Mouse (Mus musculus) myocyte (in vitro differentiated cells): ENCODE measurements around the gene Smad1. TPM values are rescaled to one million over a fixed set of nuclear protein-coding genes. Genes with fewer than 3 reads are reported as not detected.

Experiments
- H3K27me3 ChIP-seq: one replicate; pipeline ENCODE4 v1.6.1; 2011; ENCODE audit not compliant: control insufficient read depth, insufficient read depth, insufficient read length
- H3K36me3 ChIP-seq: one replicate; pipeline ENCODE4 v1.6.1; 2011; ENCODE audit not compliant: control insufficient read depth, insufficient read depth
- H3K4me2 ChIP-seq: one replicate; pipeline ENCODE4 v1.6.1; 2011; ENCODE audit warnings: low read depth, control low read depth
- H3K4me3 ChIP-seq: one replicate; pipeline ENCODE4 v1.5.1; 2011; ENCODE audit warnings: mild to moderate bottlenecking, control low read depth, moderate library complexity
- H3K79me2 ChIP-seq: one replicate; pipeline ENCODE4 v1.6.1; 2011; ENCODE audit not compliant: control insufficient read depth, insufficient read depth
- H3ac ChIP-seq: one replicate; pipeline ENCODE4 v1.6.1; 2011; ENCODE audit not compliant: control insufficient read depth, insufficient read length
- CEBPB ChIP-seq: IDR thresholded peaks from 2 replicates; pipeline ENCODE4 v1.6.1; 2011; ENCODE audit warnings: mild to moderate bottlenecking, moderate library complexity; ENCODE audit not compliant: poor library complexity, insufficient read depth, severe bottlenecking
- E2F4 ChIP-seq: IDR thresholded peaks from one replicate; pipeline ENCODE4 v1.6.1; 2011; ENCODE audit warnings: mild to moderate bottlenecking, control low read depth, moderate library complexity; ENCODE audit not compliant: insufficient read depth
- MAX ChIP-seq: IDR thresholded peaks from one replicate; pipeline ENCODE4 v1.6.1; 2011; ENCODE audit warnings: low read depth, mild to moderate bottlenecking, control low read depth
- MYOD1 ChIP-seq, 3 experiments: IDR thresholded peaks; one replicate each; pipeline ENCODE4 v1.6.1; 2011; ENCODE audit warnings: control low read depth in 2 of 3, low read depth in 2 of 3, mild to moderate bottlenecking in 2 of 3, moderate library complexity in 1 of 3; ENCODE audit not compliant: insufficient read length in 2 of 3, control insufficient read depth in 1 of 3
- MYOG ChIP-seq, 3 experiments: IDR thresholded peaks; one replicate each; pipeline ENCODE4 v1.6.1; 2011; ENCODE audit warnings: control low read depth in 2 of 3, low read depth in 2 of 3, mild to moderate bottlenecking in 2 of 3; ENCODE audit not compliant: insufficient read length in 2 of 3, control insufficient read depth in 1 of 3, insufficient read depth in 1 of 3
- POLR2A ChIP-seq: IDR thresholded peaks from one replicate; pipeline ENCODE4 v1.6.1; 2011; ENCODE audit warnings: low read depth, mild to moderate bottlenecking, control low read depth, moderate library complexity; ENCODE audit not compliant: insufficient read length
- POLR2AphosphoS2 ChIP-seq: IDR thresholded peaks from one replicate; pipeline ENCODE4 v1.6.1; 2011; ENCODE audit warnings: low read depth, control low read depth; ENCODE audit not compliant: insufficient read length
- REST ChIP-seq: IDR thresholded peaks from one replicate; pipeline ENCODE4 v1.6.1; 2011; ENCODE audit warnings: mild to moderate bottlenecking, control low read depth, moderate library complexity; ENCODE audit not compliant: insufficient read depth, insufficient read length
- SRF ChIP-seq: IDR thresholded peaks from one replicate; pipeline ENCODE4 v1.6.1; 2011; ENCODE audit warnings: low read depth; ENCODE audit not compliant: control insufficient read depth, insufficient read length
- TCF12 ChIP-seq: IDR thresholded peaks from one replicate; pipeline ENCODE4 v1.6.1; 2011; ENCODE audit warnings: mild to moderate bottlenecking, control low read depth; ENCODE audit not compliant: poor library complexity, insufficient read depth, severe bottlenecking
- TCF3 ChIP-seq: IDR thresholded peaks from one replicate; pipeline ENCODE4 v1.6.1; 2011; ENCODE audit warnings: low read depth, control low read depth; ENCODE audit not compliant: insufficient read length
- USF1 ChIP-seq: IDR thresholded peaks from one replicate; pipeline ENCODE4 v1.6.1; 2011; ENCODE audit warnings: low read depth, mild to moderate bottlenecking, control low read depth, moderate library complexity
- polyA plus RNA-seq: library from polyadenylated mRNA; unstranded; fragments of >200 nt; fragmentation: generic; extraction: Trizol; gene quantifications from one replicate; pipeline ENCODE4 v1.2.1, GENCODE M21; 2012; ENCODE audit warnings: missing spikeins

Gene Smad1
- polyA plus RNA-seq, 1 experiment = 9.5 TPM

GRCm38 (mm10) chr8:79369163-79369562 is 30.2 kb downstream of the Smad1 start:
- Histone ChIP-seq H3K4me2 (no peak overlapping the region), H3K4me3 (no peak overlapping the region), H3K36me3 (peaks cover 24% of the 10 kb centered on the region), H3ac (no peak overlapping the region), H3K27me3 (no peaks in the 10 kb centered on the region), H3K79me2 (peaks cover 20% of the 10 kb centered on the region)
- no peak for TF ChIP-seq SRF
- TF ChIP-seq MYOD1 (IDR thresholded peaks at IDR 0.05; ENCODE audit: control insufficient read depth in 1 of 3, insufficient read length in 2 of 3, low read depth in 2 of 3) = no peak
- no peak for TF ChIP-seq TCF3
- TF ChIP-seq POLR2AphosphoS2 = no peak
- no peak for TF ChIP-seq REST
- no peak for TF ChIP-seq E2F4
- TF ChIP-seq CEBPB = no peak
- TF ChIP-seq USF1 = no peak
- TF ChIP-seq MAX = no peak

- H3K4me2 ChIP-seq = no peak overlapping the region
- H3K27me3 ChIP-seq = no peaks in the 10 kb centered on the region
- no peak overlapping the region for H3ac ChIP-seq
- H3K36me3 ChIP-seq = peaks cover 24% of the 10 kb centered on the region
- TF ChIP-seq CEBPB = no peak
- no peak for TF ChIP-seq TCF3
- TF ChIP-seq REST = no peak
- H3K4me3 ChIP-seq = no peak overlapping the region
- H3K79me2 ChIP-seq = peaks cover 10% of the 10 kb centered on the region
Measured at GRCm38 (mm10) chr8:79367959-79368358, 31.4 kb downstream of the Smad1 start.

GRCm38 (mm10) chr8:79367350-79367749 is 32.0 kb downstream of the Smad1 start:
- Histone ChIP-seq H3K4me3 (no peak overlapping the region), H3K79me2 (peaks cover 9% of the 10 kb centered on the region), H3ac (no peak overlapping the region), H3K36me3 (peaks cover 24% of the 10 kb centered on the region), H3K27me3 (no peaks in the 10 kb centered on the region), H3K4me2 (no peak overlapping the region)
- TF ChIP-seq TCF12 (no peak), REST (no peak), MYOD1 (IDR thresholded peaks at IDR 0.05; ENCODE audit: control insufficient read depth in 1 of 3, insufficient read length in 2 of 3, low read depth in 2 of 3) (peak in 1 of 3 experiments; percentile 18)

- Histone ChIP-seq H3K4me2 (peak overlapping the region; percentile 18), H3K4me3 (no peak overlapping the region), H3K27me3 (no peaks in the 10 kb centered on the region), H3K36me3 (peaks cover 21% of the 10 kb centered on the region), H3K79me2 (peaks cover 9% of the 10 kb centered on the region), H3ac (no peak overlapping the region)
- TF ChIP-seq TCF3 (no peak), CEBPB (no peak), REST (no peak), POLR2A (no peak), SRF (no peak), POLR2AphosphoS2 (no peak), MYOD1 (IDR thresholded peaks at IDR 0.05; ENCODE audit: control insufficient read depth in 1 of 3, insufficient read length in 2 of 3, low read depth in 2 of 3) (no peak), TCF12 (no peak)
Measured at GRCm38 (mm10) chr8:79366227-79366626, 33.1 kb downstream of the Smad1 start.

- Histone ChIP-seq H3K27me3 (no peaks in the 10 kb centered on the region), H3K4me3 (no peak overlapping the region), H3K4me2 (peak overlapping the region; percentile 18), H3ac (no peak overlapping the region), H3K79me2 (peaks cover 9% of the 10 kb centered on the region), H3K36me3 (peaks cover 18% of the 10 kb centered on the region)
- TF ChIP-seq USF1 (no peak), MYOG (IDR thresholded peaks at IDR 0.05; ENCODE audit: control insufficient read depth in 1 of 3, insufficient read depth in 1 of 3, insufficient read length in 2 of 3, low read depth in 2 of 3) (no peak), MYOD1 (IDR thresholded peaks at IDR 0.05; ENCODE audit: control insufficient read depth in 1 of 3, insufficient read length in 2 of 3, low read depth in 2 of 3) (peak in 1 of 3 experiments; percentile 49)
Measured at GRCm38 (mm10) chr8:79365707-79366106, 33.6 kb downstream of the Smad1 start.

GRCm38 (mm10) chr8:79364806-79365205 is 34.5 kb downstream of the Smad1 start:
- H3K79me2 ChIP-seq = peaks cover 9% of the 10 kb centered on the region
- no peak overlapping the region for H3K4me2 ChIP-seq
- peaks cover 11% of the 10 kb centered on the region for H3K36me3 ChIP-seq
- no peak overlapping the region for H3K4me3 ChIP-seq
- H3K27me3 ChIP-seq = no peaks in the 10 kb centered on the region
- H3ac ChIP-seq = no peak overlapping the region
- no peak for TF ChIP-seq POLR2A
- TF ChIP-seq TCF12 = no peak
- TF ChIP-seq USF1 = no peak
- no peak for TF ChIP-seq SRF
- no peak for TF ChIP-seq TCF3
- no peak for TF ChIP-seq POLR2AphosphoS2
